Mouse (Mus musculus): ENCODE data around the gene Hcls1. TPM values are rescaled to one million over a fixed set of nuclear protein-coding genes. Genes with fewer than 3 reads are reported as not detected.

Hcls1 gene
- polyA plus RNA-seq, 1 experiment from 2014 or later: 2.2 TPM

DNA sequence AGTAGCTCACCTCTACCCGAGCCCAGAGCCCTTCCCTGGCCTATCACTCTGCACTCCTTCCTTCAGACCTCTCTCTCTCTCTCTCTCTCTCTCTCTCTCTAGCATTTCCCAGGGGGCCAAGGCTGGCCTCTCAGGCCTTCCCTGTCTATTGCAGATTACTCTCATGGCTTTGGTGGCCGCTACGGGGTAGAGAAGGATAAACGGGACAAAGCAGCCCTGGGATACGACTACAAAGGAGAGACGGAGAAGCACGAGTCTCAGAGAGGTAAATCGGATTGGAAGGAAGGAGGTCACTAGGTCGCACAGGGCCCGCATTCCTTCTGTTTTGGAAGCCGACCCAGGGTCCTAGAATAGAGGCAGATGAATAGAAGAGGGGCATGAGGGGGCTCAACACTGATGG is 20.3 kb downstream of the Hcls1 start:
- no peak for DNase-seq
- 72% methylated on average over 11 of the region's 11 CpGs for WGBS
- no peak for TF ChIP-seq CTCF (IDR thresholded peaks at IDR 0.05; ENCODE audit: low read depth)

DNA sequence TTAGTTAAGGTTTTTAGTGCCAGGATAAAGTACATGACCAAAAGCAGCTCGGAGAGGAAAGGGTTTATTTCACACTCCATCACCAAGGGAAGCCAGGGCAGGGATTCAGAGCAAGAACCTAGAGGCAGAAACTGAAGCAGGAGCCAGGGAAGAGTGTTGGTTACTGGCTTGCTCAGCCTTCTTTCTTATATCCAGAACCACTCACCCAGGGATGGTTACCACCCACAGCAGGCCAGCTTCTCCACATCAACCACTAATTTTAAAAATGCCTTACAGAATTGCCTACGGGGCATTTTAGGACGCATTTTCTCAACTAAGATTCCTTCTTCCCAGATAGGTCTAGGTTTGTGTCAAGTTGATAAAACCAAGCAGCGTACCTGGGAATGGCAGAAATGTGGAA is 28.6 kb downstream of the Hcls1 start:
- Histone ChIP-seq H3K4me2 (no peak overlapping the region), H3K9me3 (ENCODE audit: low read depth, low read length) (no peaks in the 10 kb centered on the region), H3K36me3 (ENCODE audit: insufficient read depth) (no peaks in the 10 kb centered on the region), H3K27me3 (ENCODE audit: insufficient read depth, low read length) (no peaks in the 10 kb centered on the region), H3K4me1 (ENCODE audit: insufficient read depth) (no peaks in the 10 kb centered on the region), H3K27ac (ENCODE audit: low read depth) (no peak overlapping the region), H3K4me3 (ENCODE audit: low read depth, low read length) (no peak overlapping the region), H3K9ac (no peak overlapping the region)
- ATAC-seq (ENCODE audit: insufficient read depth): no peak
- DNase-seq: no peak
- 82% methylated on average over 4 of the region's 4 CpGs for WGBS
- TF ChIP-seq CTCF (IDR thresholded peaks at IDR 0.05; ENCODE audit: low read depth): no peak

More for the DNA sequence above, 20.3 kb downstream of the Hcls1 start:
- no peak for ATAC-seq (ENCODE audit: insufficient read depth)
- H3K36me3 ChIP-seq (ENCODE audit: insufficient read depth): no peaks in the 10 kb centered on the region
- no peak overlapping the region for H3K4me2 ChIP-seq
- no peaks in the 10 kb centered on the region for H3K4me1 ChIP-seq (ENCODE audit: insufficient read depth)
- H3K27me3 ChIP-seq (ENCODE audit: insufficient read depth, low read length): no peaks in the 10 kb centered on the region
- H3K4me3 ChIP-seq (ENCODE audit: low read depth, low read length): no peak overlapping the region
- no peak overlapping the region for H3K27ac ChIP-seq (ENCODE audit: low read depth)
- no peak overlapping the region for H3K9ac ChIP-seq
- H3K9me3 ChIP-seq (ENCODE audit: low read depth, low read length): no peaks in the 10 kb centered on the region

DNA sequence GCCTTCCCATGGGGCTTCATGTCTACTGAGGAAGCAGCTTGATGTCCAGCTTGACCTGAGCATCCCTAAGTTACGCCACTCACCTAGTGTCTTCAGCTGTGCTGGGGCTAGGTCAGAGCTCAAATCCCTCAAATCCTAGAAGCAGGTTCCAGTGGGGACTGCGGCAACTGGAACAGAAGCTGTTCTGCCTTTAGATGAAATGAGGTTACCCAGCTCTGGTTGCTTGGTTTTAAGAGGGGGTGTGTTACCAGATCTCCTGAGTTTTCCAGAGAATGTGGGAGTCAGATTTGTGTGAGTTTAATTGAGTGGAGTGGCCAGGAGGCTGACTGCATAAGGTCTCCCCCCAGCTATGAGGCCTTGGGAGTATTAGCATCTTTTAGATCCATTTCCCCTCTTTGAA is 44.3 kb downstream of the Hcls1 start:
- DNase-seq: no peak
- Histone ChIP-seq H3K4me1 (ENCODE audit: insufficient read depth) (no peaks in the 10 kb centered on the region), H3K4me2 (no peak overlapping the region), H3K27me3 (ENCODE audit: insufficient read depth, low read length) (no peaks in the 10 kb centered on the region), H3K36me3 (ENCODE audit: insufficient read depth) (no peaks in the 10 kb centered on the region), H3K27ac (ENCODE audit: low read depth) (no peak overlapping the region), H3K9me3 (ENCODE audit: low read depth, low read length) (no peaks in the 10 kb centered on the region), H3K4me3 (ENCODE audit: low read depth, low read length) (no peak overlapping the region), H3K9ac (no peak overlapping the region)
- WGBS: 90% methylated on average over 2 of the region's 2 CpGs
- ATAC-seq (ENCODE audit: insufficient read depth): no peak
- no peak for TF ChIP-seq CTCF (IDR thresholded peaks at IDR 0.05; ENCODE audit: low read depth)

DNA sequence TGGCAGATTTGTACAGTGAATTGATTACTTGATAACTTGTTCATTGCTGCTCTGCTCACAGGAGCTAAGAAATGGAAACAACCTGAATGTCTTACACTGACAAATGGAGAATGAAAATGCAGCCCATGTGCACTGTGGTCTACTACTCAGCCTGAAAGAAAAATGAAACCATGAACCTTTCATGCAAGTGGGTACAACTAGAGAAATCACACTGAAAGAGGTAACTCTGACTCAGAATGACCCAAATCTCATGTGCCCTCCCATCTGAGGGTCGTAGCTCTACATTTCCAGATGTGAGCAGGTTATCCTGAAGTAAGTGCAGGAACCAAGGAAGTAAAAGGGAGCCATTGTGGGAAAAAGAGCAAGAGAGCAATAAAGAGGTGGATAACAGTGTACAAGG is 49.0 kb downstream of the Hcls1 start:
- Histone ChIP-seq H3K4me1 (ENCODE audit: insufficient read depth) (no peaks in the 10 kb centered on the region), H3K9ac (no peak overlapping the region), H3K4me2 (no peak overlapping the region), H3K27me3 (ENCODE audit: insufficient read depth, low read length) (no peaks in the 10 kb centered on the region), H3K36me3 (ENCODE audit: insufficient read depth) (no peaks in the 10 kb centered on the region), H3K27ac (ENCODE audit: low read depth) (no peak overlapping the region), H3K9me3 (ENCODE audit: low read depth, low read length) (no peaks in the 10 kb centered on the region), H3K4me3 (ENCODE audit: low read depth, low read length) (no peak overlapping the region)
- DNase-seq (no peak), ATAC-seq (ENCODE audit: insufficient read depth) (no peak)
- no peak for TF ChIP-seq CTCF (IDR thresholded peaks at IDR 0.05; ENCODE audit: low read depth)
- 68% methylated on average over 1 of the region's 1 CpGs for WGBS

DNA sequence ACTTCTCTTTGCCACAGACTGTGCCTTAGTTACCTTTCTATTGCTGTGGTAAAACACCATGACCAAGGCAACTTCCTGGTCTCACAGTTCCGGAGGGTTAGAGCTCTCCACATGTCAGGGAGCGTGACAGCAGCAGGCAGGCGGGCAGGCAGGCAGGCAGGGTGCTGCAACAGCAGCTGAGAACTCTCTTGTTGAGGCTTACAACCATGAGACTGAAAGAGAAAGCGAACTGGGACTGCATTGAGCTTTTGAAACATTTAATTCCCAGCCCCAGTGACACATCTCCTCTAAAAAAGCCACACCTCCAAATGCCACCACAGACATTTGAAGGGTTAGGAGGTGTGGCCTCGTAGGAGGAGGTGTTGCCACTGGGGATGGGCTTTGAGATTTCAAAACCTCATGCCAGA is 50.9 kb downstream of the Hcls1 start:
- Histone ChIP-seq H3K4me3 (ENCODE audit: low read depth, low read length) (no peak overlapping the region), H3K9me3 (ENCODE audit: low read depth, low read length) (no peaks in the 10 kb centered on the region), H3K4me2 (no peak overlapping the region), H3K4me1 (ENCODE audit: insufficient read depth) (no peaks in the 10 kb centered on the region), H3K9ac (no peak overlapping the region), H3K36me3 (ENCODE audit: insufficient read depth) (no peaks in the 10 kb centered on the region), H3K27ac (ENCODE audit: low read depth) (no peak overlapping the region), H3K27me3 (ENCODE audit: insufficient read depth, low read length) (no peaks in the 10 kb centered on the region)
- no peak for TF ChIP-seq CTCF (IDR thresholded peaks at IDR 0.05; ENCODE audit: low read depth)
- ATAC-seq (ENCODE audit: insufficient read depth) (no peak), DNase-seq (no peak)
- WGBS: 59% methylated on average over 5 of the region's 5 CpGs

DNA sequence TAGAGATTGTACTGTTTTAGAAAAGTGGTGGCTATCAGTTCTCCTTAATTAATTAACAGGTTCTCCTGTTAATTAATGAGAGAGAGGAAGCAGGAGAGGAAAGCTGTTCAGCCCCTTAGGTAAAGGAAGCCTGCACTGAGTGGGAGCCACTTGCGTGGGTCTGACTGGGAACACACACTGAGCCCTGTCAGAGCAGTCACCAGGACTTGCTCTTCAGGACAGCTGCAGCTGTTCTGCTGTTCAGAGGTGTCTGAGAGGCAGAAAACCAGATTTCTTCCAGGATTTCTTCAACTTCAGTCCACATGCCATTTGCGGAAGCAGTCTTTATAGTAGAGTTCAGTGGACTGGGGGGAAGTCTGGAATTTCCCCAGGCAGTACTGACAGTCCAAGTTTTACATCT is 52.6 kb downstream of the Hcls1 start:
- no peak for TF ChIP-seq CTCF (IDR thresholded peaks at IDR 0.05; ENCODE audit: low read depth)
- H3K27me3 ChIP-seq (ENCODE audit: insufficient read depth, low read length): no peaks in the 10 kb centered on the region
- H3K36me3 ChIP-seq (ENCODE audit: insufficient read depth): no peaks in the 10 kb centered on the region
- H3K9ac ChIP-seq: no peak overlapping the region
- H3K4me1 ChIP-seq (ENCODE audit: insufficient read depth): no peaks in the 10 kb centered on the region
- ATAC-seq (ENCODE audit: insufficient read depth): no peak
- H3K4me2 ChIP-seq: no peak overlapping the region
- no peaks in the 10 kb centered on the region for H3K9me3 ChIP-seq (ENCODE audit: low read depth, low read length)
- H3K4me3 ChIP-seq (ENCODE audit: low read depth, low read length): no peak overlapping the region
- 70% methylated on average over 2 of the region's 2 CpGs for WGBS
- no peak for DNase-seq
- H3K27ac ChIP-seq (ENCODE audit: low read depth): no peak overlapping the region

DNA sequence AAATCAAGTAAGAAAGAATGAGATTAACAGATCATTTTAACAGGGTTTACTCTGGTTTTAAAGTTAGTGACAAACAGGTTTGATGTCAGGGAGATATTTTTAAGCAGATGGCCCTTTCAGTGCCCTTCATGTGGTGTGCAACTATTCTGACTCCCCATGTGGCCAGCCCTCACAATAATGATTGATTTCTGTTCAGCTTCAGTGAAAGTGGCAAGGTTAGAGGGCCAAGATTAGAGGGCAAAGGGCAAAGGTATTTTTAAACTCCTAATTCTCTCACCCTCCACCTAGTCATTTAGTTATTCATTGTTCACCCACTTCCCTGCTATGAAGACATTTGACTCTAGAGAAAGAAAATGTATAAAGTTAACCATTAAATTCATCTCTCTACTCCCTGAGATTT is 53.3 kb downstream of the Hcls1 start:
- DNase-seq: no peak
- H3K4me3 ChIP-seq (ENCODE audit: low read depth, low read length): no peak overlapping the region
- H3K9ac ChIP-seq: no peak overlapping the region

DNA sequence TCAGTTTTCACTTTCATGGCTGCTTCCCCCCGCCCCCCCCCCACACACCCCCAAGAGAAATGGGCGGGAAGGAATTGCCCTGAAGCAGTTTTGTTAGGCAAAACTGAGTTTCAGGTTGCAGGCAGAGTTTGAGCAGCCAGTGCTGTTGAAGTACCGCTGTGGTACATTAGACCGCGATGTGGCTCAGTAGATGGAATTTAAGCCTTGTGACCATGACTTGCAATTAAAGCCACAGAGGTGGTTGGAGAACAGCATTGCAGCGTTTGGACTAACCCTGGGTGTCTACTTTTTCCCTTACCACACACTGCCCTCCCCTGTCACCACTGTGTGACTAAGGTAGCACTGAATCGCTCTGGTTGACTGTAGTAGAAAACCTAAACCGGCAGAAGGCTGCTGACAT is 54.7 kb downstream of the Hcls1 start:
- H3K9ac ChIP-seq: no peak overlapping the region
- 66% methylated on average over 8 of the region's 8 CpGs for WGBS
- no peaks in the 10 kb centered on the region for H3K4me1 ChIP-seq (ENCODE audit: insufficient read depth)
- H3K27me3 ChIP-seq (ENCODE audit: insufficient read depth, low read length): no peaks in the 10 kb centered on the region
- H3K4me2 ChIP-seq: no peak overlapping the region; the same call in 1 of the 2 replicates
- no peak for DNase-seq
- ATAC-seq (ENCODE audit: insufficient read depth): no peak
- no peaks in the 10 kb centered on the region for H3K36me3 ChIP-seq (ENCODE audit: insufficient read depth)
- no peaks in the 10 kb centered on the region for H3K9me3 ChIP-seq (ENCODE audit: low read depth, low read length)
- no peak overlapping the region for H3K27ac ChIP-seq (ENCODE audit: low read depth)
- TF ChIP-seq CTCF (IDR thresholded peaks at IDR 0.05; ENCODE audit: low read depth): no peak
- H3K4me3 ChIP-seq (ENCODE audit: low read depth, low read length): no peak overlapping the region

More for the DNA sequence above, 53.3 kb downstream of the Hcls1 start:
- H3K9me3 ChIP-seq (ENCODE audit: low read depth, low read length): no peaks in the 10 kb centered on the region
- no peak overlapping the region for H3K4me2 ChIP-seq
- TF ChIP-seq CTCF (IDR thresholded peaks at IDR 0.05; ENCODE audit: low read depth): no peak
- ATAC-seq (ENCODE audit: insufficient read depth): no peak
- H3K4me1 ChIP-seq (ENCODE audit: insufficient read depth): no peaks in the 10 kb centered on the region
- no peak overlapping the region for H3K27ac ChIP-seq (ENCODE audit: low read depth)
- no peaks in the 10 kb centered on the region for H3K27me3 ChIP-seq (ENCODE audit: insufficient read depth, low read length)
- H3K36me3 ChIP-seq (ENCODE audit: insufficient read depth): no peaks in the 10 kb centered on the region

Measured in lung, embryonic 14.5 days (tissue).